Mouse (Mus musculus): ENCODE measurements around the gene Mroh2a. TPM values are rescaled to one million over a fixed set of nuclear protein-coding genes. Genes with fewer than 3 reads are reported as not detected.

Mroh2a gene
- total and polyA plus RNA-seq, 2 experiments: 0.82 to 1.0 TPM

- Histone ChIP-seq H3K9ac (ENCODE audit: low read depth, low read length) (peak overlapping the region; percentile 4; the same call in 1 of the 2 replicates), H3K27me3 (ENCODE audit: control insufficient read depth, insufficient read depth, low read length) (no peaks in the 10 kb centered on the region), H3K27ac (replicated peaks; ENCODE audit: insufficient read depth, low read depth, low read length) (peak overlapping the region; percentile 83), H3K79me2 (ENCODE audit: control insufficient read depth, insufficient read depth, low read length) (no peaks in the 10 kb centered on the region), H3K4me3 (ENCODE audit: insufficient read depth, low read depth, low read length) (no peak overlapping the region), H3K36me3 (ENCODE audit: control insufficient read depth, insufficient read depth, low read length) (no peaks in the 10 kb centered on the region), H3K4me1 (ENCODE audit: control insufficient read depth, insufficient read depth, low read length) (peaks cover 33% of the 10 kb centered on the region)
- DNase-seq (ENCODE audit: extremely low read depth, low read depth, low spot score): peak; percentile 100
- 18% methylated on average over 3 of the region's 3 CpGs for WGBS
- TF ChIP-seq POLR2A (IDR thresholded peaks at IDR 0.05; ENCODE audit: extremely low read depth, insufficient read depth, low read length) (no peak), CTCF (IDR thresholded peaks at IDR 0.05; ENCODE audit: low read depth, low read length) (no peak)
Measured at GRCm38 (mm10) chr1:88288056-88288788, 61.4 kb downstream of the Mroh2a start.

GRCm38 (mm10) chr1:88288789-88289127 is 62.0 kb downstream of the Mroh2a start:
- Histone ChIP-seq H3K36me3 (ENCODE audit: control insufficient read depth, insufficient read depth, low read length) (no peaks in the 10 kb centered on the region), H3K27me3 (ENCODE audit: control insufficient read depth, insufficient read depth, low read length) (no peaks in the 10 kb centered on the region), H3K4me3 (ENCODE audit: insufficient read depth, low read depth, low read length) (no peak overlapping the region), H3K27ac (replicated peaks; ENCODE audit: insufficient read depth, low read depth, low read length) (no peak overlapping the region; the same call in 1 of the 2 replicates), H3K4me1 (ENCODE audit: control insufficient read depth, insufficient read depth, low read length) (peaks cover 33% of the 10 kb centered on the region), H3K79me2 (ENCODE audit: control insufficient read depth, insufficient read depth, low read length) (no peaks in the 10 kb centered on the region), H3K9ac (ENCODE audit: low read depth, low read length) (no peak overlapping the region)
- DNase-seq (ENCODE audit: extremely low read depth, low read depth, low spot score): no peak
- TF ChIP-seq POLR2A (IDR thresholded peaks at IDR 0.05; ENCODE audit: extremely low read depth, insufficient read depth, low read length) (no peak), CTCF (IDR thresholded peaks at IDR 0.05; ENCODE audit: low read depth, low read length) (no peak)
- 79% methylated on average over 3 of the region's 3 CpGs for WGBS

- DNase-seq (ENCODE audit: extremely low read depth, low read depth, low spot score): no peak
- no peaks in the 10 kb centered on the region for H3K79me2 ChIP-seq (ENCODE audit: control insufficient read depth, insufficient read depth, low read length)
- no peaks in the 10 kb centered on the region for H3K36me3 ChIP-seq (ENCODE audit: control insufficient read depth, insufficient read depth, low read length)
- peaks cover 32% of the 10 kb centered on the region for H3K4me1 ChIP-seq (ENCODE audit: control insufficient read depth, insufficient read depth, low read length)
- H3K27me3 ChIP-seq (ENCODE audit: control insufficient read depth, insufficient read depth, low read length): no peaks in the 10 kb centered on the region
- H3K27ac ChIP-seq (replicated peaks; ENCODE audit: insufficient read depth, low read depth, low read length): no peak overlapping the region
- TF ChIP-seq POLR2A (IDR thresholded peaks at IDR 0.05; ENCODE audit: extremely low read depth, insufficient read depth, low read length) (no peak), CTCF (IDR thresholded peaks at IDR 0.05; ENCODE audit: low read depth, low read length) (no peak)
- H3K4me3 ChIP-seq (ENCODE audit: insufficient read depth, low read depth, low read length): no peak overlapping the region
- H3K9ac ChIP-seq (ENCODE audit: low read depth, low read length): no peak overlapping the region
- 47% methylated on average over 2 of the region's 2 CpGs for WGBS
Measured at GRCm38 (mm10) chr1:88289152-88289551, 62.4 kb downstream of the Mroh2a start.

GRCm38 (mm10) chr1:88289917-88290316 is 63.1 kb downstream of the Mroh2a start:
- no peaks in the 10 kb centered on the region for H3K79me2 ChIP-seq (ENCODE audit: control insufficient read depth, insufficient read depth, low read length)
- no peaks in the 10 kb centered on the region for H3K27me3 ChIP-seq (ENCODE audit: control insufficient read depth, insufficient read depth, low read length)
- peaks cover 25% of the 10 kb centered on the region for H3K4me1 ChIP-seq (ENCODE audit: control insufficient read depth, insufficient read depth, low read length)
- WGBS: 35% methylated on average over 4 of the region's 4 CpGs
- H3K9ac ChIP-seq (ENCODE audit: low read depth, low read length): no peak overlapping the region
- no peak overlapping the region for H3K4me3 ChIP-seq (ENCODE audit: insufficient read depth, low read depth, low read length)
- no peak overlapping the region for H3K27ac ChIP-seq (replicated peaks; ENCODE audit: insufficient read depth, low read depth, low read length)
- H3K36me3 ChIP-seq (ENCODE audit: control insufficient read depth, insufficient read depth, low read length): no peaks in the 10 kb centered on the region
- TF ChIP-seq POLR2A (IDR thresholded peaks at IDR 0.05; ENCODE audit: extremely low read depth, insufficient read depth, low read length) (no peak), CTCF (IDR thresholded peaks at IDR 0.05; ENCODE audit: low read depth, low read length) (no peak)
- peak; percentile 83 for DNase-seq (ENCODE audit: extremely low read depth, low read depth, low spot score)

- peak; percentile 17 for DNase-seq (ENCODE audit: extremely low read depth, low read depth, low spot score)
- Histone ChIP-seq H3K36me3 (ENCODE audit: control insufficient read depth, insufficient read depth, low read length) (no peaks in the 10 kb centered on the region), H3K27ac (replicated peaks; ENCODE audit: insufficient read depth, low read depth, low read length) (no peak overlapping the region), H3K9ac (ENCODE audit: low read depth, low read length) (no peak overlapping the region), H3K4me3 (ENCODE audit: insufficient read depth, low read depth, low read length) (no peak overlapping the region), H3K27me3 (ENCODE audit: control insufficient read depth, insufficient read depth, low read length) (no peaks in the 10 kb centered on the region), H3K4me1 (ENCODE audit: control insufficient read depth, insufficient read depth, low read length) (peaks cover 21% of the 10 kb centered on the region), H3K79me2 (ENCODE audit: control insufficient read depth, insufficient read depth, low read length) (no peaks in the 10 kb centered on the region)
- TF ChIP-seq CTCF (IDR thresholded peaks at IDR 0.05; ENCODE audit: low read depth, low read length): no peak
- WGBS: 72% methylated on average over 1 of the region's 1 CpGs
Measured at GRCm38 (mm10) chr1:88290511-88290910, 63.7 kb downstream of the Mroh2a start.

- 56% methylated on average over 3 of the region's 3 CpGs for WGBS
- no peak overlapping the region for H3K4me3 ChIP-seq (ENCODE audit: insufficient read depth, low read depth, low read length)
- peaks cover 13% of the 10 kb centered on the region for H3K4me1 ChIP-seq (ENCODE audit: control insufficient read depth, insufficient read depth, low read length)
- H3K36me3 ChIP-seq (ENCODE audit: control insufficient read depth, insufficient read depth, low read length): no peaks in the 10 kb centered on the region
- no peak overlapping the region for H3K27ac ChIP-seq (replicated peaks; ENCODE audit: insufficient read depth, low read depth, low read length)
- no peaks in the 10 kb centered on the region for H3K27me3 ChIP-seq (ENCODE audit: control insufficient read depth, insufficient read depth, low read length)
- peak; percentile 13 for DNase-seq (ENCODE audit: extremely low read depth, low read depth, low spot score)
- no peaks in the 10 kb centered on the region for H3K79me2 ChIP-seq (ENCODE audit: control insufficient read depth, insufficient read depth, low read length)
- TF ChIP-seq CTCF (IDR thresholded peaks at IDR 0.05; ENCODE audit: low read depth, low read length): no peak
- no peak for TF ChIP-seq POLR2A (IDR thresholded peaks at IDR 0.05; ENCODE audit: extremely low read depth, insufficient read depth, low read length)
- H3K9ac ChIP-seq (ENCODE audit: low read depth, low read length): no peak overlapping the region
Measured at GRCm38 (mm10) chr1:88291409-88292005, 64.7 kb downstream of the Mroh2a start.

Measured in liver, adult 2 months (tissue).